Mouse (Mus musculus) intestine, postnatal 0 days (tissue): ENCODE data around the gene Stk39. TPM values are rescaled to one million over a fixed set of nuclear protein-coding genes. Genes with fewer than 3 reads are reported as not detected.

ENCODE experiments used
- ATAC-seq: fragments of 200-750 bp; cut with Nextera tagmentation; 2 replicates; pipeline ENCODE4 v1.8.0; 2017; ENCODE audit warnings: mild to moderate bottlenecking, moderate TSS enrichment, moderate library complexity
- H3K27ac ChIP-seq: fragments of 300-500 bp; sonication (generic); 2 replicates; pipeline ENCODE4 v1.5.1; 2014; ENCODE audit warnings: mild to moderate bottlenecking, low read depth, low read length, moderate library complexity
- H3K27me3 ChIP-seq: fragments of 300-500 bp; sonication (generic); replicated peaks from 2 replicates; pipeline ENCODE4 v1.6.1; 2014; ENCODE audit warnings: low read length, mixed read lengths; ENCODE audit not compliant: control insufficient read depth, insufficient read depth
- H3K36me3 ChIP-seq: fragments of 300-500 bp; sonication (generic); 2 replicates; pipeline ENCODE4 v1.6.1; 2014; ENCODE audit warnings: mild to moderate bottlenecking, moderate library complexity; ENCODE audit not compliant: control insufficient read depth, insufficient read depth
- H3K4me1 ChIP-seq: fragments of 300-500 bp; sonication (generic); replicated peaks from 2 replicates; pipeline ENCODE4 v1.6.1; 2014; ENCODE audit warnings: antibody characterized with exemption, low read length, mixed read lengths; ENCODE audit not compliant: control insufficient read depth, insufficient read depth
- H3K4me2 ChIP-seq: fragments of 300-500 bp; sonication (generic); replicated peaks from 2 replicates; pipeline ENCODE4 v1.6.1; 2014; ENCODE audit warnings: low read depth, mild to moderate bottlenecking, moderate library complexity
- H3K4me3 ChIP-seq: fragments of 300-500 bp; sonication (generic); 2 replicates; pipeline ENCODE4 v1.5.1; 2014; ENCODE audit warnings: low read depth, low read length
- H3K9ac ChIP-seq: fragments of 300-500 bp; sonication (generic); 2 replicates; pipeline ENCODE4 v1.6.1; 2014; ENCODE audit warnings: mild to moderate bottlenecking, low read depth, low read length
- H3K9me3 ChIP-seq: fragments of 300-500 bp; sonication (generic); 2 replicates; pipeline ENCODE4 v1.6.1; 2016; ENCODE audit warnings: mixed run types; ENCODE audit not compliant: control insufficient read depth
- CTCF ChIP-seq: sonication (generic); IDR thresholded peaks from 2 replicates; pipeline ENCODE4 v1.5.1; 2016; ENCODE audit warnings: low read depth, mild to moderate bottlenecking, control low read depth, antibody characterized with exemption, moderate library complexity
- WGBS: fragments of 180-500 bp; shearing (Covaris S2); extraction: QIAGEN DNeasy Blood & Tissue Kit; methylation state at CpG from one replicate; pipeline ENCODE4 v1.1.7; 2014; 5-methylcytosine and 5-hydroxymethylcytosine counted together
- polyA plus RNA-seq: library from polyadenylated mRNA; unstranded; fragments of >200 nt; fragmentation: Nextera tagmentation; extraction: Ambion mirVana; gene quantifications from 2 replicates; pipeline ENCODE4 v1.2.1, GENCODE M21; 2015

Gene Stk39
- polyA plus RNA-seq, 1 experiment from 2014 or later: 10.1 TPM

GRCm38 (mm10) chr2:68271301-68271700 lies 200.8 kb downstream of the Stk39 start:
- no peak overlapping the region for H3K27ac ChIP-seq
- no peak for ATAC-seq
- H3K9ac ChIP-seq: no peak overlapping the region
- no peaks in the 10 kb centered on the region for H3K4me1 ChIP-seq
- WGBS: 64% methylated on average over 4 of the region's 4 CpGs
- no peak overlapping the region for H3K4me3 ChIP-seq
- H3K4me2 ChIP-seq: no peak overlapping the region
- H3K27me3 ChIP-seq: no peaks in the 10 kb centered on the region
- H3K9me3 ChIP-seq: no peaks in the 10 kb centered on the region
- no peak for TF ChIP-seq CTCF
- H3K36me3 ChIP-seq: no peaks in the 10 kb centered on the region

GRCm38 (mm10) chr2:68270836-68271235 lies 201.2 kb downstream of the Stk39 start:
- Histone ChIP-seq H3K9ac (no peak overlapping the region), H3K4me1 (no peaks in the 10 kb centered on the region), H3K9me3 (no peaks in the 10 kb centered on the region), H3K4me2 (no peak overlapping the region), H3K27me3 (no peaks in the 10 kb centered on the region), H3K4me3 (no peak overlapping the region), H3K27ac (no peak overlapping the region), H3K36me3 (no peaks in the 10 kb centered on the region)
- WGBS: 81% methylated on average over 6 of the region's 6 CpGs
- TF ChIP-seq CTCF: no peak
- ATAC-seq: no peak

DNA sequence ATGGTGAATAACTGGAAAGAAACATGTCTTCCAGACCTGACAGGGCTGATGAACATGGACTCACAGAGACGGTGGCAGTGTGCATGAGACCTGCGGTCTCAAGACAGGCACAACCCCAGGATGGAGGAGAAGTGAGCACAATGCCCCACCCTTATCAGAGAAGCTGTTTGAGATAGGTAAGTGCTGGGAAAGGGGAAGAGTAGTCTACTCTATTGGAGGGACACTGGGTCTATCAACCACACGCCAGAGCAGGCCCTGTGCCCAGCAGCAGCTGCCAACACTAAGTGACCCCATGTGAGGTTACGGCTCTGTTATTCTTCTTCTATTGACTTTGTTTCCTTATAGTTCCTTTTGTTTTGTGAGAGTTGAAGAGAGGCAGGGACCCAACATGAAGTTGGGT lies 202.4 kb downstream of the Stk39 start:
- no peaks in the 10 kb centered on the region for H3K36me3 ChIP-seq
- no peak for ATAC-seq

DNA sequence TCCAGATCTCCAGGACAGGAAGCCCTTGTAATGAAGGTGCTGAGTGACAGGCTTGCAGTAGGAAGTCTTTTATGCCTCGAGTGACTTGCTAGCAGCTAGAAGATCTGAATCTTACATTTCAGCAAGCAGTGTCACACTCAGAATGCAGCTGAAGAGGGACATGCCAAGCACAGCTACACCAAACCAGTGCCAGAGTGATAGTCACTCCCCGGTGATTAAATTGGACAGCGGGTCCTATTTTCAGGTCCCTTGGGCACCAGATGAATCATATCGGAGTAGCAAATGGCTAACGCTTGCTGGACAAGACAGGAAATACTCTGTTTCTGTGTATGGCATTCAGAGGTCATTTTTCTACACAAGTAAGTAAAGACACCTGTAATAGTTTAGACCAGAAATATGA lies 207.2 kb downstream of the Stk39 start:
- no peak overlapping the region for H3K27ac ChIP-seq
- no peaks in the 10 kb centered on the region for H3K36me3 ChIP-seq
- no peak overlapping the region for H3K9ac ChIP-seq
- no peak for ATAC-seq
- TF ChIP-seq CTCF: no peak
- H3K4me2 ChIP-seq: no peak overlapping the region
- no peak overlapping the region for H3K4me3 ChIP-seq
- H3K4me1 ChIP-seq: no peaks in the 10 kb centered on the region
- no peaks in the 10 kb centered on the region for H3K27me3 ChIP-seq
- 83% methylated on average over 5 of the region's 5 CpGs for WGBS
- H3K9me3 ChIP-seq: no peaks in the 10 kb centered on the region

More for the DNA sequence above, 202.4 kb downstream of the Stk39 start:
- no peak for TF ChIP-seq CTCF
- H3K4me1 ChIP-seq: no peaks in the 10 kb centered on the region
- H3K9me3 ChIP-seq: no peaks in the 10 kb centered on the region
- no peak overlapping the region for H3K4me2 ChIP-seq
- H3K27me3 ChIP-seq: no peaks in the 10 kb centered on the region
- WGBS: 91% methylated on average over 4 of the region's 4 CpGs
- no peak overlapping the region for H3K4me3 ChIP-seq
- no peak overlapping the region for H3K9ac ChIP-seq
- no peak overlapping the region for H3K27ac ChIP-seq

DNA sequence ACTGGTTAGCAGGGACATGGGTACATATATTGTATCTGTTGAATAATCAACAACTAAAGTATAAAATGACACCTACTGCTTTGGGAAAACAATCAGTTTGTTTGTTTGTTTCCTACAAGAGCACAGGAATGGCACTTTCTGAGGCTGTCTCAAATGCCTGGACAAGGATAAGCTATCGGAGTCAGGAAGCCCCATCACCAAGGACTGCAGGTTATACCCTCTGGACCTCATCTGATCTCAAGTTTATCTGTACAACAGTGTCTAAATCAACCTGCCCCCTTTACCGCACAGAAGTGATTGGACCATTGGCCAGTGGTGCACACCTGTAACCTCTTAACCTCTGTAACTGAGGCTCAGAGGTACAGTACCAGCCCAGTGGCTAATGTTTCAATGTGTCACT lies 211.2 kb downstream of the Stk39 start:
- TF ChIP-seq CTCF: no peak
- no peak overlapping the region for H3K9ac ChIP-seq
- H3K4me2 ChIP-seq: no peak overlapping the region
- no peaks in the 10 kb centered on the region for H3K36me3 ChIP-seq
- no peak for ATAC-seq
- WGBS: 91% methylated on average over 2 of the region's 2 CpGs
- H3K27me3 ChIP-seq: no peaks in the 10 kb centered on the region
- H3K27ac ChIP-seq: no peak overlapping the region
- no peaks in the 10 kb centered on the region for H3K4me1 ChIP-seq
- H3K9me3 ChIP-seq: no peaks in the 10 kb centered on the region
- no peak overlapping the region for H3K4me3 ChIP-seq

GRCm38 (mm10) chr2:68257571-68257970 lies 214.5 kb downstream of the Stk39 start:
- 43% methylated on average over 6 of the region's 6 CpGs for WGBS

GRCm38 (mm10) chr2:68256472-68256871 lies 215.6 kb downstream of the Stk39 start:
- no peak overlapping the region for H3K27ac ChIP-seq
- TF ChIP-seq CTCF: no peak
- 88% methylated on average over 8 of the region's 8 CpGs for WGBS
- no peak for ATAC-seq
- no peaks in the 10 kb centered on the region for H3K27me3 ChIP-seq
- H3K36me3 ChIP-seq: no peaks in the 10 kb centered on the region
- H3K4me3 ChIP-seq: no peak overlapping the region
- H3K9ac ChIP-seq: no peak overlapping the region
- no peaks in the 10 kb centered on the region for H3K4me1 ChIP-seq
- H3K9me3 ChIP-seq: no peaks in the 10 kb centered on the region
- H3K4me2 ChIP-seq: no peak overlapping the region

More at GRCm38 (mm10) chr2:68257571-68257970, 214.5 kb downstream of the Stk39 start:
- H3K27me3 ChIP-seq: no peaks in the 10 kb centered on the region
- H3K9ac ChIP-seq: no peak overlapping the region
- no peak overlapping the region for H3K27ac ChIP-seq
- no peaks in the 10 kb centered on the region for H3K4me1 ChIP-seq
- no peak for TF ChIP-seq CTCF
- no peak; the same call in 1 of the 2 replicates for ATAC-seq
- no peaks in the 10 kb centered on the region for H3K36me3 ChIP-seq
- H3K9me3 ChIP-seq: no peaks in the 10 kb centered on the region
- no peak overlapping the region for H3K4me3 ChIP-seq
- no peak overlapping the region for H3K4me2 ChIP-seq
